Mouse (Mus musculus) ES-Bruce4 (cell line): ENCODE measurements around the gene Mid1.

Experiments used
- CTCF ChIP-seq: IDR thresholded peaks from one replicate; pipeline ENCODE4 v1.8.1; 2011; ENCODE audit warnings: low read depth, low read length
- EP300 ChIP-seq: IDR thresholded peaks from 2 replicates; pipeline ENCODE4 v1.6.1; 2011; ENCODE audit warnings: low read depth, low read length; ENCODE audit not compliant: insufficient read depth
- POLR2A ChIP-seq: IDR thresholded peaks from one replicate; pipeline ENCODE4 v1.8.1; 2011; ENCODE audit warnings: low read length; ENCODE audit not compliant: insufficient read depth

DNA sequence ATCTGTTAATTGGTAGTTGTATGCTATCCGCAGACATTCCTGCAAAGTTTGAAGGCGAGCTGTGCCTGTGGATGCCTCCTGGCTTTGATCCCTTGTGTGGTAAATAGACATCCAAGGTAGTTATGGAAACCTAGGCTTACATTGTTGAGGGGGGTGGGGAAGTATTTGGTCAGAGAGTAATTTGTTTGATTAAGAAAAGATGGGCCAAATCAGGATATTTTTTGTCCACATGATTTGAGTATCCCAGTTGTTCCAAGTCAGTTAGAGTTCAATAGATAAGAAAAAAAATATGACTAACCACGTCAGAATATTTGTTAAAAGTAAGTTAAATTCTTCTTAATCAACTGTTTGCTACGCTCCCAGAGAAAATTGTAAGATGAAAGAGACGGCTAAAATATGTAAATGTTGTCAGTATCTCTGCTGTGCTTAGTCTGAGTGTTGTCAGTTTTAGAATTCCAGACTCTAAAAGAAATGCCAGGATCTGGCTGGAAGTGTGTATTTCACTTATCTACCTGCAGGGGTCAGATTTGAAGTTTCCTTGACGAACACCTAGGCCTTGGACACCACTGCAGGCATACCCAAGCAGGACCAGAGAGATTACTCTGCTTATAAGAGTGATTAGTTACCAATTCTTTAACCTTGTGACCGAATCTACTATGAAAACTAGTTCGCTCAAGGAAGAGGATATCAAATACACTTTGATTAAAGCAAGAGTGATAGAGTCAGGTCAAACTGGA is 198.7 kb downstream of the Mid1 start:
- no peak for TF ChIP-seq POLR2A
- no peak for TF ChIP-seq CTCF
- TF ChIP-seq EP300: no peak
